Mouse (Mus musculus): ENCODE results near the gene Fbxl8.
"Not testable (repeated sequence)": the region's sequence is repeated elsewhere in the genome, so short reads cannot be mapped to it uniquely, and the experiment has no call there.

The Fbxl8 gene

GRCm38 (mm10) chr8:105281821-105282220, 17.4 kb downstream of the Fbxl8 start:
- no peak for DNase-seq (ENCODE audit: low read depth, low spot score)

GRCm38 (mm10) chr8:105282239-105282638, 17.8 kb downstream of the Fbxl8 start:
- DNase-seq (ENCODE audit: low read depth, low spot score): no peak

- DNase-seq (ENCODE audit: low read depth, low spot score): peak; percentile 87
These were observed 18.6 kb downstream of the Fbxl8 start for GRCm38 (mm10) chr8:105283074-105283473.

GRCm38 (mm10) chr8:105285514-105285913, 21.1 kb downstream of the Fbxl8 start:
- no peak for DNase-seq (ENCODE audit: low read depth, low spot score)

- no peak for DNase-seq (ENCODE audit: low read depth, low spot score)
These were observed 22.5 kb downstream of the Fbxl8 start for GRCm38 (mm10) chr8:105286907-105287306.

GRCm38 (mm10) chr8:105288231-105288630, 23.8 kb downstream of the Fbxl8 start:
- DNase-seq (ENCODE audit: low read depth, low spot score): no peak

GRCm38 (mm10) chr8:105288958-105289732, 24.7 kb downstream of the Fbxl8 start:
- peak; percentile 99 for DNase-seq (ENCODE audit: low read depth, low spot score)

GRCm38 (mm10) chr8:105289805-105290460, 25.5 kb downstream of the Fbxl8 start, which contains the start of gene 4931428F04Rik:
Gene 4931428F04Rik, minus strand, starts transcription at chr8:105289864.
- peak; percentile 85 for DNase-seq (ENCODE audit: low read depth, low spot score)

- peak; percentile 93 for DNase-seq (ENCODE audit: low read depth, low spot score)
These were observed 26.3 kb downstream of the Fbxl8 start for GRCm38 (mm10) chr8:105290554-105291314.

- not testable (repeated sequence) for DNase-seq (ENCODE audit: low read depth, low spot score)
These were observed 26.9 kb downstream of the Fbxl8 start for GRCm38 (mm10) chr8:105291364-105291763.

- DNase-seq (ENCODE audit: low read depth, low spot score): not testable (repeated sequence)
These were observed 27.4 kb downstream of the Fbxl8 start for GRCm38 (mm10) chr8:105291802-105292201.

GRCm38 (mm10) chr8:105292471-105292870, 28.0 kb downstream of the Fbxl8 start:
- DNase-seq (ENCODE audit: low read depth, low spot score): no peak

GRCm38 (mm10) chr8:105293405-105293804, 29.0 kb downstream of the Fbxl8 start:
- DNase-seq (ENCODE audit: low read depth, low spot score): no peak

GRCm38 (mm10) chr8:105294776-105295175, 30.3 kb downstream of the Fbxl8 start:
- DNase-seq (ENCODE audit: low read depth, low spot score): peak; percentile 63

GRCm38 (mm10) chr8:105295256-105295655, 30.8 kb downstream of the Fbxl8 start:
- DNase-seq (ENCODE audit: low read depth, low spot score): no peak

- DNase-seq (ENCODE audit: low read depth, low spot score): peak; percentile 86
These were observed 31.6 kb downstream of the Fbxl8 start, which contains the start of gene Exoc3l for GRCm38 (mm10) chr8:105295895-105296573. Gene Exoc3l, minus strand, starts transcription at chr8:105296101.

GRCm38 (mm10) chr8:105297511-105298192, 33.2 kb downstream of the Fbxl8 start, which contains the start of gene E2f4:
Gene E2f4, plus strand, starts transcription at chr8:105297663.
- peak; percentile 92 for DNase-seq (ENCODE audit: low read depth, low spot score)

GRCm38 (mm10) chr8:105298351-105299252, 34.2 kb downstream of the Fbxl8 start:
- no peak for DNase-seq (ENCODE audit: low read depth, low spot score)

GRCm38 (mm10) chr8:105299962-105300361, 35.5 kb downstream of the Fbxl8 start:
- no peak for DNase-seq (ENCODE audit: low read depth, low spot score)

- no peak for DNase-seq (ENCODE audit: low read depth, low spot score)
These were observed 38.9 kb downstream of the Fbxl8 start for GRCm38 (mm10) chr8:105303396-105303795.

All from R1 (cell line).